Mouse (Mus musculus): ENCODE measurements around the gene Psme4. TPM values are rescaled to one million over a fixed set of nuclear protein-coding genes. Genes with fewer than 3 reads are reported as not detected.

Gene Psme4
- total RNA-seq, 2 experiments from 2014 or later = 64.5 to 70.9 TPM

DNA sequence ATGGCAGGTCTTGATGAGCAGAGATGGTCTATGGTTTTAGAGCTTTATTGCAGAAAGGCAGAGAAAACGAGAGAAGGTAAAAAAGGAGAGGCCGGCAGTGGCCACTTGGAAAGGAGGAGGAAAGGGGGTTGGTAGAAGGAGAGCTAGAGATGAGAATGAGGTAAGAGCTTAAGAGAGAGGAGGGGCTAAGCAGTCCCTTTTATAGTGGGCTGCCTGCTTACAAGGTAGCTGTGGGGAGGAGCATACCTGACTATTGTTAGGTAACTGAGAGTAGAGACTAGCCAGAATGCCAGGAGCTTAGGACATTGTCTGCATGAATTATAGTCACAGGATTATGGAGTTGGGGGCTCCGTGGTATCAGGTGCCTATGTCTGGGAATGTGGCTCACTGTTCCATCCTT, 14.0 kb downstream of the Psme4 start:
- DNase-seq (ENCODE audit: low spot score in 2 of 2) = no peak

- no peak for DNase-seq (ENCODE audit: low spot score in 2 of 2)
Observed at GRCm38 (mm10) chr11:30786230-30786983, 14.9 kb downstream of the Psme4 start.

DNA sequence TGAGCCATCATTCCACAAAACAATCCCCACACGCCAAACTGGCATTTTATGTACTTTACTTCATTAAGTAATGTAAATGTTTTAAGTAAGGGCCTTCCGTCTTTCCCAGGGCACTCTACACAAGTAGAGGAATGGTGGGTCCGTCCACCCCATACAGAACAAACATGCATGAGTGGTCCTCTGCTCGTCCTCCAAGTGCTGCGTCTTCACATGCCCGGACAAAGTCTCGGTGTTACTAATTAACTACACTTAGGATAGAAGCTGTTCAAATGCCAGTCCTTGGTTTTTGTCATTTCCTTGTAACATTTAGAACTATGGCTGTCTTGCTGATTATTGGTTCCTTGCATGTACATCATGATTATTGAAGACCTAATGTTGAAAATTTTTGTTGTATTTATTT, 21.2 kb downstream of the Psme4 start:
- DNase-seq (ENCODE audit: low spot score in 2 of 2) = no peak

DNA sequence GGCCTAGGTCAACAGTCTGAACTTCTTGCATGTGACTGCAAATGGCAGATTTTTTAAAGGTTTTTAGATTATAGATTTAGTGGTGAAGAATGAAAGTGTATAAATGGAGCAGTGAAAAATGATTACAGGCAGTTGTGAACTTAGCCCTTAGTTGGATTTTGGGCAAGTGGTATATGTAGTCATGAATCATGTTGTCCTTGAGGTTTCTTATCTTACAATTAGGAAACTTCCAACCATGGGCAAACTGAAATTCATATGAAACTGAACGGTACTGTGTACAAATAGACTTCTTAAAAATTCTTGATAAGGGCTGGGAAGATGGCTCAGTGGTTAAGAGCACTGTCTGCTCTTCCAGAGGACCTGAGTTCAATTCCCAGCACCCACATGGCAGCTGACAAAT, 22.2 kb downstream of the Psme4 start:
- DNase-seq (ENCODE audit: low spot score in 2 of 2) = no peak

DNA sequence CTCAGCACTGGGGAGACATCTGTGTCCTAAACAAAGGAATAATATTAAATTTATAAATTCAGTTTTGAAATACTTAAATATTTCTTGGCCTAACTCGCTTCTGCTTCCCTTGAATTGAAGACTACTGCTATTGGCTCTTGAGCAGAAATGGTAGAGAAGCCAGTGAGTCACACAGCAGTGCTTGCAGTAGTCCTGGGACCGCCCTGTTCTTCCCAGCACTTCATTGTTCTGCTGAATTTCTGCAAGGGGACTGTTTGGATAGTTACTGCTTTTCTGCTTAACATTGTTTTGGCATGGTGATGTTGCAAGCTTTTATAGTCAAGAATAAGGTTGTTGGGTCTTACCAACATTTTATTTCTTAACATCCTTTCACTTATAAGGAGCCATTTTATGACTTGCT, 25.7 kb downstream of the Psme4 start:
- no peak for DNase-seq (ENCODE audit: low spot score in 2 of 2)

DNA sequence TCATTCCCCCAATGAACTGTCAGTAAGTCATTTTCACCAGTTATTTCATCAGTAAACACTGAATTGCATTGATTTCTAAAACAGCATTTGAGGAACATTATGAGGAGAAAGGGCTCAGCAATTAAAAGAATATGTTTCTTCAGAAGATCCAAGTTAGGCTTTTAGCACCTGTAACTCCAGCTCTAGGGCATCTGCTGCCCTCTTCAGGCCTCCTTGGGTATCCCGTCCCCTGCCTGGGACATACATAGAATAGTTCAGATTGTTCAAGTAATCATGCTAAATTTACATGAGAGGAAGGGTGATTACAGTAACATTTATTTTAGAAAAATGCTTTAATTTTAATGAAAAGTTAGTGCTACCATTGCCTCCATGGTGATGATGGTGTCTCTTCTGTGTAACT, 28.0 kb downstream of the Psme4 start:
- DNase-seq (ENCODE audit: low spot score in 2 of 2) = no peak

GRCm38 (mm10) chr11:30800091-30800490, 28.6 kb downstream of the Psme4 start:
- DNase-seq (ENCODE audit: low spot score in 2 of 2) = no peak

DNA sequence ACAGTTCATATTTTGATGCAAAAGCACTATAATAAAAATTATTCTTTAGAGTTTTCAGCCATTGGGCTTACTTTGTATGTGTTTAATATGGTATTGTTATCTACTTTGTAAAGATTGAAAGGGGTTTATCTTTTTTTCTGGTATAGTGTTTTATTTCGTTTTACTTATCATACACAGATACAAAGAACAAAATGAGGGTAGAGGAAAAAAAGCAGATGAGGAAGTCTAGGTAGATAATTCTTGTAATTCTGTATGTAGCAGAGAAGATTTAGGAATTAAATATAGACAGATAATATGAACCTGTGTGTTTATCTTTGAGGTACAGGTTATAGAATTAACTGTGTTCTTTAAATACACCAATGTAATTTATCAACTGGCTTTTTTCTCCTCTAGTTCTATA, 30.9 kb downstream of the Psme4 start:
- DNase-seq (ENCODE audit: low spot score in 2 of 2) = no peak

GRCm38 (mm10) chr11:30821116-30821515, 49.6 kb downstream of the Psme4 start:
- no peak for DNase-seq (ENCODE audit: low spot score in 2 of 2)

DNA sequence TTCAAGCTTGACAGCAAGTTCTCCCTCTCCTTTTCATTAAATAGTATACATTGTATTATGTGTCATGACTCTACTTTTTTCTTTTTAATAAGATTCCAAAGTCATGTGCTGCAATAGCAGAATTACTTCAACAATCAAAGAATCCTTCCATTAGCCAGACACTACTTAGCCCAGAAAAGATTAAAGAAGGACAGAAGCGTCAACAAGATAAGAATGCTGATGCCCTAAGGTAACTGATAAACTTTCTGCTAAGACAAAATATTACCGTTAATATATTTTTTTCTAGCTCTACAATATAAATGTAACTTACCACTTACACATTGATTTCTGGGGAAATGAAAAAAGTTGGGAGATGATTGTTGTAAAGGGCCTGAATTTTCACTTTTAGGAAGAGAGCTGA, 67.3 kb downstream of the Psme4 start:
- no peak for DNase-seq (ENCODE audit: low spot score in 2 of 2)

DNA sequence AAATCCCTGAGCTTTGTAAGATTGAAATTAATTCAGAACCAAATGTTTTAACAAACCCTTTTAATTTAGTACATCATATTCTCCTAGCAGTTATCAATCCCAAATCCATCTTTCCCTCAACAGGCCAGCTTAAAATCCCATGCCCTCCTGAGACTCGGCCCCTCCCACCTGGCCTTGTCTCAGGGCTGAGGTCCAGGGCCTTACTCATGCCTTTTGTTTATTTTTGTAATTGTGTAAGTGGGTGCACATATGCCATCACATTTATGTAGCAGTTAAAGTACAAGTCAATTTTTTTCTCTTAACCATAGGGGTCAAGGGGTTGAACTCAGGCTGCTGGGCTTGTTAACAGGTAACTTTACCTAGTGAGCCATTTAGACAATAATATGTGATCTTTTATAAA, 72.8 kb downstream of the Psme4 start:
- no peak for DNase-seq (ENCODE audit: low spot score in 2 of 2)

DNA sequence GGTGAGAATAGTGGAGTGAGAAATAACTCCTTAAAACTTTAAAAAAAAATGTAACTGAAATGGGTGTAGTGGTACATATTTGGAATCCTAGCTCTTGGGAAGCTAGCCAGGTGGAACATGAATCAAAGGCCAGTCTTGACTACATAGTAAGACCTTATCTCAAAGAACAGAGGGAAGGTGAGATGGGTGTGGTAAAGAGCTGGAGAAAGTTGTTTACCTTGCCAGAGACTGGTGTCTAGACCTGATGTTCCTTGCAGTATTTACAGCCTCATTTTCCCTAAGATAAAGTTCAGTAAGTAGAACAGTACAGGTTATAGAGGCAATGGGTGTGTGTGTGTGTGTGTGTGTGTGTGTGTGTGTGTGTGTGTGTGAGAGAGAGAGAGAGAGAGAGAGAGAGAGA, 100.9 kb downstream of the Psme4 start:
- no peak for DNase-seq (ENCODE audit: low spot score in 2 of 2)

- peak; percentile 40 to 48 for DNase-seq (ENCODE audit: low spot score in 2 of 2)
Observed at GRCm38 (mm10) chr11:30885171-30885871, 113.8 kb downstream of the Psme4 start, which contains the start of the genes Gpr75 and Asb3. Gene Gpr75, plus strand, starts transcription at chr11:30885358. Gene Asb3, plus strand, starts transcription at chr11:30885416.

DNA sequence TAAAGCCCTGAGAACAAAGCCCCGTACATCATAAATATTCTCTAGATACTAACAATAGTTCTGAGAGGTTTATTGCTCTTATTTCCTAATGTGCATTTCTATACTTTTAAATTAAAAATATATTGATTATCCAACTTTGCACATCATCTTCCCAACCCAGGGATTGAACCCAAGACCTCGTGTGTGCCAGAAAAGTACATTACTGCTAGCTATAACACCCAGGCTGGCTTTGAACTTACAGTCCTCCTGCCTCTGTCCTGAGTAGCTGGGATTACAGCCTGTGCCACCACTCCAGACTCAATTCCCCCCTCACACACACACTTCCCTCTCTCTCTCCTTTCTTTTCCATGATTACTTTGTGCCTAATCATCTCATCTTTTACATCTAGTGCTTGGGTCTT, 116.6 kb downstream of the Psme4 start:
- no peak for DNase-seq (ENCODE audit: low spot score in 2 of 2)

DNA sequence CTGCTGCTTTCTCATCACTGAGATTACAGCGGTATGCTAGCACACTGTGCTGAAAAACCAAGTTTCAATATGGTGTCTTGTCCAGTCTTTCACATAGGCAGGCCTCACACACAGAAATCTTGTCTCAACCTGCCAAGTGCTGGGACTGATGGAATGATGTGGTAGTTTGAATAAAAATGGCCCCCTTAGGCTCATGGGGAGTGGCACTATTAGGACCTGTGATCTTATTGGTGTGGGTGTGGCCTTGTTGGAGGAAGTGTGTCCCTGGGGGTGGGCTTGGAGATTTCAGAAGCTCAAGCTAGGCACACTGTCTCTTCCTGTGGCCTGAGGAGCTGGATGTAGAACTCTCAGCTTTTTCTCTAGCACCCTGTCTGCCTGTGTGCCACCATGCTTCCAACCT, 124.7 kb downstream of the Psme4 start:
- no peak for DNase-seq (ENCODE audit: low spot score in 2 of 2)

DNA sequence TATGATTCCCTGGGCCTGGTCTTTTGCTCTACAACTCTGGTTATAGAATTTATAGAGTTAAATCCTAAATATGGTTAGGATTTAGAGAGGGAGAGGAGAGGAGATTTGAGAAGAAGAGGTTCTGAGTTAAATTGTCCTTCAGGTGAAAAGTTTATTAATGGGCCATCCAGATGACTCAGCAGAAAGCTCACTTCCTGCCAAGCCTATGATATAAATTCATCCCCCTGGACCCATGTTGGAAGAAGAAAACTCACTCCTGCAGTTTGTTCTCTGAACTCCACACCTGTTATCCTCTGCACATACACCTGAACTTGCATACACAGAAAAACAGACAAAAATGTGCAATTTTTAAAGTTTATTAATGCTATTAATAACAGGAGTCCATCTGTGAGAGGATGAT, 127.8 kb downstream of the Psme4 start:
- DNase-seq (ENCODE audit: low spot score in 2 of 2) = no peak

DNA sequence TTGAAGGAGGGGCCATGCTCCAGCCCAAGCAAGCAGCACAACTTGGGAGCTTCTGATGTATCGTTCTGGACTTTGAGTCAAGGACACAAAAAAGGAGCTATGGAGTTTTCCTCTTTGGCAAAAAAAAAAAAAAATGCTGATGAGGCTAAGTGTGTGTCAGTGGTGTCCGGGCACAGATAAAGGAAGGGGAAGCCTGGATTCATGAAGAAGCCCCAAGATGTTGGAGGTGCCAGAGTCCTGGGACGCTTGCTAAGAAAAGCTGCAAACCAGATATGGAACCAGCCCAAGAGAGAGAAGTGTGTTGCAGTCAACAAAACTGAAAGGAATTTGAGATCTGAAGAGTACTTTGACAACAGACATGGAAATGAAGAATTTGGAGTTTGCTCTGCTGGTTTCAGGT, 140.8 kb downstream of the Psme4 start:
- DNase-seq (ENCODE audit: low spot score in 2 of 2) = no peak

DNA sequence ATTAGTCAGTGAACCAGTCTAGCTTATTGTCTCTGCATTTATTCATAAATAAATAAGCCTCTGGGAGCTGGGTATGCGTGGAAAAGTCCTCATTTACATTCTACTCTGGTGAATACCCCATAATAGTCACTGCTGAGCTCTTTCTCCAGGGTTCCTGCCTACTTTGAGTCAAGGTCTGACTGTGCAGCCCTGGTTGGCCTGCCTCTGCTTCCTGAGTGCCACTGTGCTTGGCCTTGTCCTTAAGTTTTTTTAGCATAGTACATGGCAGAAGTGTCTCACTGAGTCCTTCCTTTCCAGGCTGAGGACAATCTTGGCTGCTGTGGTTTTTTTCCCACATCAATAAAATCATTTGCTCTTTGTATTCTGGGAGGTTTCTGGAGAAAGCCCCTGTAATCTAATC, 149.1 kb downstream of the Psme4 start:
- DNase-seq (ENCODE audit: low spot score in 2 of 2) = no peak

- no peak for DNase-seq (ENCODE audit: low spot score in 2 of 2)
Observed at GRCm38 (mm10) chr11:30923283-30923682, 151.8 kb downstream of the Psme4 start.

GRCm38 (mm10) chr11:30928079-30928478, 156.6 kb downstream of the Psme4 start:
- no peak for DNase-seq (ENCODE audit: low spot score in 2 of 2)

GRCm38 (mm10) chr11:30928498-30928897, 157.0 kb downstream of the Psme4 start:
- no peak for DNase-seq (ENCODE audit: low spot score in 2 of 2)
